Mouse (Mus musculus) skeletal muscle tissue, adult 2 months (tissue): Measurements from ENCODE around the gene Pla2g4d.

Source experiments
- DNase-seq: peaks from one replicate; pipeline ENCODE4 v3.0.0-alpha.2; 2012; ENCODE audit warnings: low read depth, low spot score

Gene Pla2g4d

DNA sequence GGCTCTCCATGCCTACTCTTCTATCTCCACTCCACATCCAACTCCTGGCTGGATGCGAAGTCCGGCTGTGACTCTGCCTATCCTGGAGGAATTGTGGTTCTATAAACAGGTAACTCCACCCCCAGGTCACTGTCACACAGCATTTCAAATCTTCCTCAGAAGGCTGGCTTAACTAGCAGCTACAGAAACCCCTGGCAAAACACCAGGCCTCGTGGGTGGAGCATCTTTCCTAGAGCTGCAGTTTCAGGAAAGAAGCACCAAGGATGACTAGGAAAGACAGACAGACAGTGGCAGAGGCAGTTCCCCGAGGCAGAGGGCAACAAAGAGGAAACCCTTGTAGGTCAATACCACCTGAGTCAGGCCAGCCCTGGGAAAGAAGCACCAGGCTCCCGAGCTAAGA, at the start of gene Pla2g4d:
Gene Pla2g4d, minus strand, starts transcription at position 203 of the 400 bp plus-strand sequence.
- no peak for DNase-seq

DNA sequence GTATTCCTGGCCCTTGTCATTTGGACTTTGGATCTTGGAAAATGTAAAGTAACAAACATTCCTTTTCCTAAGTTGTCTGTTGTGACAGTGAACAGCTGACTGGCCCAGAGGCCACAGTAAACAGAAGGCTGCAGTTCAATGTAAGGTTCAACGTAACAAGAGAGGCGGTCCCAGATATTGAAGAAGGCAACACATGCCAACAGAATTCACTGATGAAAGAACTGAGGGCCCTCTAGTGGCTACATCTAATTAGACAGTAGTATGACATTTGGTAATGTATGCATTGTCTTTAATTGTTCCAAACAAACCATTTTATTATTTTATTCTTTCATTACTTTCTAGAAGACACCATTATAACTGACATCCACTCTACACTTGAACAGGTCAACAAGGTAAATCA, 48.9 kb upstream of the Pla2g4d start:
- DNase-seq: no peak

DNA sequence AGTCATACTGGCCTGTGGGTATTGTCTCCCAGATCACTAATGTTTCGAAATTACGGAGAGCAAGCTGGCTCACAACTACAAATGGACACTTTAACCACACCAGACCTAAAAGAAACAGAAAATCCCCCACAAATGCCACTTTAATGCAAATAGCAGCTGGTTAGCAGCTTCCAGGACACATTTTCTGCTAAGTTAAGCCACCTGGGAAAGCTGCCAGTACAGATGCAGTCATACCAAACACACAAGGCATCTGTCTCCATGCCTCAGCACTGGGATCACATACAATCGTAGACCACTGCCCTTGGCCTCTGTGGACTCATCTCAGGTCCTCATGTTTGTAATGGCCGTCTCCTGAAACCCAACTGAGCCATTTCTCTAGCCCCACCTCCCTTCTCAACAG, 42.6 kb upstream of the Pla2g4d start:
- no peak for DNase-seq

DNA sequence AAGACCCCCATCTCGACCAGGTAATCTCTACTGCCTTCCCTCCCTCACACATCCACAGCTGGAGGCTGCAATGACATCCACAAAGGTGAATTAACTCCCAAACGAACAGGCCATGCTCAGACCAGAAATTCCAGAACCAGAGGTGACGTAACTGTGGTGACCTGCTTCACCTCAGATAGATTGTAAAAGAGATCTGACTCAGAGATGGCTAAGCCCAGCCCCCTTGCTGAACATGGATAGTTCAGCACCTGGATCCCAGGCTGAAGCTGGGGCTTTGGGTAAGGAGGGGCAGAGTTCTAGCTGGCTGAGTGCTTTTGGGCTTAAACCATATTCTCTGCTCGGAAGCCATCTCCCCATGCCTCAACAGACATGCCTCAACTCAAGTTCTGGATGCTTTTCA, 26.1 kb upstream of the Pla2g4d start:
- DNase-seq: no peak

DNA sequence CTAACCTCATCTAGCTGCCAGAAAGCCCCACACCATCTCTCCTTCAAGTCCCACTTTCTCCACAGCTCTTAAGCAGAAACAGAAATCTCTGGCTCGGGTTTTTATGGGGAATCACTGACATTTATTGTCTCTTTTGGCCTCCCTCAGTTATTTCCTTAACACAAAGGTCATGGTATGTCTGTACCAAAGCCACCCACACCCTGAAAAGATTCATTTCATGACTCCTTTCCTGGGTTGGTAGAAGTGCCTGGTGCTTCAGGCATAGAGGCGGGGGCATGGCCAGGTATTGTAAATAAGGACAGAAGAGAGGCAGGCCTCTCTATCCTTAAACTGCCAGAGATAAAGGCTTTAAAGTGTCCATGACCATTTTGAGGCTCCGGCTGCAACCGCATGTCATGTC, 25.5 kb upstream of the Pla2g4d start:
- DNase-seq: no peak

DNA sequence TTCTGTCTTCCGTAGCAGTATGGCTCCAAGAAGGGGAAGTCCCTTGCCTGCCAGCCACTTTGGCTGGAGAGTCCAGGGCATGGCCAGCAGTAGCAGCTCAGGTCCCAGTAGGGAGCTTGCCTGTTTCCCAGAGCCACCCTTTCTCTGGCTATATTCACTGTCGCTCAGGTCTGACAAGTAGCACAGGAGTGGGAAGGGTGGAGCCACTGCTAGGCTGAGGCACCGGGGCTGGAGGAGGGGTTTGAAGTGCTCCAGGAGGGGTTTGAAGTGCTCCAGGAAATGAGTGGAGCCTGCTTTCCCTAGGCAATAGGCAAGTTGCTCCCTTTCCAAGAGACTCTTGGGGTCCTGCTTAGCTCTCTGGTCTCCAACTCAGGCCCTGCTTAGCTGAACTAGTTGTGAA, 25.0 kb upstream of the Pla2g4d start, which contains the start of gene Pla2g4f:
Gene Pla2g4f, minus strand, starts transcription at position 190 of the 400 bp plus-strand sequence.
- DNase-seq: no peak

DNA sequence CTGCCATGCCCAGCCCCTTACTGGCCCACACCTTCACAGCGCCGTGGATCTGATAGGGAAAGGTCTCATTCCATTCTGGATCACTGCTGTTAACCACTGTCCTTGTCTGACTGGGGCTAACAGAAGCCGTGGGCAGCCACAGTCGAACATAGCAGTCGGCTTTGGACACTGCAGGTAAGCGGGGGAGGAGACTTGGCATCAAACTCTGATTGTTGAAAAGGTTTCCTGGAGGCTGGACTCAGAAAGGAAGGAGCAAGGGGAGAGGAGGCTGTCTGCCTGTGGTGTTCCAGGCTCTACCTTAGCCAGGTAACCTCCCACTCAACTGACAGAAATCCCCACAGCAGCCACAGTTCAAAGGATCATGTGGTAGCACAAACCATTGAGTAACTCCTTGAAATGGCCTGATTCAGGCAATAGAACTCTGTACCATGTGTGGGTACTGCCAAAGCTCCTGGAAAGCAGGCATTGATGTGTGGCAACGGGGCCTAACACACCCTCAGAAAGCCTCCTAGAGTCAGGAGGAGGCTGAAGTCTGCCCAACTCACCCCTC, 23.4 kb upstream of the Pla2g4d start:
- no peak for DNase-seq

DNA sequence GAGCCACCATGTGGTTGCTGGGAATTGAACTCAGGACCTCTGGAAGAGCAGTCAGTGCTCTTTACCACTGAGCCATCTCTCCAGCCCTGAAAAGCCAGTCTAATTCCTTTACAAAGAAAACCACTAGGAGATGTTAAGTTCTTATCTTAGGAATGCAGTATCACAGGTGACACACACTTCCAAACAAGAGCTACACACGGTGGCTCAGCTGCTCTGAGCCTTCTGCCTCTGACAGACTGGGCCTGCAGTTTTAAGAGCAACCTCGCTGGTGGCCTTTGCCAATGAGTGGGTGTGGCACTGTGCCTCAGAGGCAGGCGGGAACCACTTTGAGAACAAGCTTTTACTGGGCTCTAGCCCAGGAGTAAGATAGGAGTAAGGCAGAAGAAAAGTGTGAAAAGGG, 15.1 kb upstream of the Pla2g4d start:
- DNase-seq: no peak

DNA sequence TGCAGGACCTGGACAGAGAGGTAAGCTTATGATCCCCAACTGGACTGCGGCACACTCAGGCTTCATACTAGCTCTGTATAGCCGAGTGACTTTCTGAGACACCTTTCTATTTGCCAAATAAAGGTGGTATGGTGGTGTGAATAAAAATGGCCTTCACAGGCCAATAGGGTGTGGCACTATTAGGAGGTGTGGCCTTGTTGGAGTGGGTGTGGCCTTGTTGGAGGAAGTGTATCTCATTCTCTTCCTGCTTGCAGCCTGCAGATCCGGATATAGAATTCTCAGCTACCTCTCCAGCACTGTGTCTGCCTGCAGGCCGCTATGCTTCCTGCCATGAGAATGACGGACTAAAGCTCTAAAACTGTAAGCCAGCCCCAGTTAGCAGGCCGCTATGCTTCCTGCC, 12.1 kb upstream of the Pla2g4d start:
- DNase-seq: no peak

DNA sequence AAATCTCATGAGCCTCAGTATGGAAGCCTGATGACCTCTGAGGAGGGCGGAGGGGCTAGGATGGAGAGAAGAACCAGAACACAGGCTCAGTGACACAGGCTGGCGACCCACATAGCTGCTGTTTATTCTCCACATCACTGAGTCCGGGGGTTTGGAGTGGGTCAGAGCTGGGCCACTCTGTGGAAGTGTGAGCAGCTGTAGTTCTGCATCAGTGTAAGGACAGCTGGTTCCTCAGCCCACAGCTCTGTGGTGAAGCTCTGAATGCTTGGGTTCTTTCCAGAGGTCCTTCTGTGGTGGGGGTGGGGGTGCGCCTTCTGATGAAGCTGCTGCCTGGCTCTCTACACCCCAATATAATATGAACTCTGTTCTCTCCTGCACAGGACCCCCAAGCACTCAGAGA, 10.9 kb upstream of the Pla2g4d start:
- no peak for DNase-seq

DNA sequence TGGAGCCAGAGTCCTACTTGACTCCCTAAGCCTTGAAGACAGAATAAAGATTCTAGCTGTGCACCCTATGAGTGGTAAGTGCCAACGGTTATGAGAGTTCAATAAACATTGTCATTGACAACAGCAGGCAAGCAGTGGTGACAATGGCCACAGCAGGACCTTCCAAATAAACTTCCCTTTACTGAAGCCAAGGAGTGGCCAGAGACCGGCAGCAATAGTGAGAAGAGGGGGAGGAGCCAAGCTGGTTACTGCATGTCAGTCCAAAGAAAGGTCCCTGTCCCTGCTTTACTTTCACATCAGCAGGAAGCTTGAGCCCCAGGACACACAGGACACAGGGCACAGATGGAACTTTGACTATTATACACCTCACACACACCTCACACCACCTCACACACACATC, 7.2 kb upstream of the Pla2g4d start:
- no peak for DNase-seq

DNA sequence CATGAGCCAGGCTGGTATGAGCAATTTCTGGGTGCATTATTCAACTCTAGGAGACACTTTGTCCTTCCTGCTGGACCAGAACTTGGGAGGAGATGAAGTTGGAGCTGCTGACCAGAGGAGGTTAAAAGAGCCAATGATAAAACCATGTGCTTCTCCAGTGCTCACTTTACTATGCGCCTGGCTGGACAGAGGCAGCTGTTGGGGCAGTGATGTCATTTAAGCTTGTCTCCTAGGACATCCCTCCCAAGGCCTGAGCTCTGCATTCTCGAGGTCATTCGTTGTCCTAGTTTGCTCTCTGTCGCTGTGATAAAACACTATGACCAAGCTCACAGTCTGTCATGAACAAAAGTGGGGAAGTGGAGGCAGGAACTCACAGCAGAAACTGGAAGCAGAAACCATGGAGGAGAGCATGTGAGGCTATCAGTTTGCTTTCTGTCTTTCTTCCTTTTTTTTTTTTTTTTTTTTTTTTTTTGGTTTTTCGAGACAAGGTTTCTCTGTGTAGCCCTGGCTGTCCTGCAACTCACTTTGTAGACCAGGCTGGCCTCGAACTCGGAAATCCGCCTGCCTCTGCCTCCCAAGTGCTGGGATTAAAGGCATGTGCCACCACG, 2.6 kb upstream of the Pla2g4d start:
- DNase-seq: no peak

DNA sequence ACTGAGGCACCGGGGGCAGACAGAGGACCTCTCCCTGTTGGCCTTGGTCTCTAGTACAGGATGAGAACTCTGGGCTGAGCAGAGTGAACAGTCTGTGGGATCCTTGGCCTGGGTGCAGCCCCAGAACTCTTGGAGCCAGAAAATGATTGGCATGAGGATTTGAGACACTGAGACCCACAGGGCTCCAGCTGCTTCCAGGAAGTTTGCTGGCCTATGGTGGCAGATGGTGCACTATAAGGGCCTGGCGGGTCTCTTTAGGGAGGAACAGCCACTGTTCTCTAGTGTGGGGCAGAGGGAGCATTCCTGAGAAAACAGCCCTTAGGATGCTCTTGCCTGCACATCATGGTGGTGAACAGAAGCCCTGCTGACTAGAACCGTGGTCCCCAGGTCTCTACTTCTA, 596 bp downstream of the Pla2g4d start:
- no peak for DNase-seq

DNA sequence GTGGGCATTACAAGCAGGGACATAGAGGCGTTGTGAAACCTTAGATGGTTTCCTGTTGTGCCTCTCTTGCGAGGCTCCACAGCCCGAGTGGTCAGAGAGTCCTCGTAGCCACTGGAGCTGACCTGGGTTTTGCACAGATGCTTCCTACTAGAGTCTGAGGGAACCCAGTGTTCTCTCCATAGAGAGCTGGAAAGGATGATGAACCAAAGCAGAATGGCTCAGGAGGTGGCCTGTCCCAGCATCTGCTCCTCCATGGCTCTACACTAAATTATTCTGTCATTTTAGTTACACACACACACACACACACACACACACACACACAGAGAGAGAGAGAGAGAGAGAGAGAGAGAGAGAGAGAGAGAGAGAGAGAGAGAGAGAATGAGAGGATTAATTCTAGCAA, 3.4 kb downstream of the Pla2g4d start:
- DNase-seq: no peak

DNA sequence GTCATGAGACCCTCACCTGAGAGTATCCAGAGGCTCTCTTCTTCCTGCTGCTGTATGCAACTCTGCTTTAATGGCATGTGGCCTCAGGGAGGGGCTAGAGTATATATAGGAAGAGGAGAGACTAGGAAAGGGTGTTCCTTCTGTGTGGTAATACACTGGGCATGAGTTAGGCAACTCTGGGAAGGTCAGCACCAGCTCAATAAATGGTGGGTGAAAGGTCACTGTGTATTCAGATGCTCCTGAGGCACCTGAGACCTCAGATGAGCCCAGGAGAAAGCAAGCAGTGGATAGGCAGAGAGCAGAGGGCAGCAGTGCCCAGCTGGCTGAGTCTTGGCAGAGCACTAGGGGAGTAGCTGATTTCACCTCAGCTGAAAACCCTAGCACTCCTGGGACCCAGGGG, 4.3 kb downstream of the Pla2g4d start:
- DNase-seq: no peak

DNA sequence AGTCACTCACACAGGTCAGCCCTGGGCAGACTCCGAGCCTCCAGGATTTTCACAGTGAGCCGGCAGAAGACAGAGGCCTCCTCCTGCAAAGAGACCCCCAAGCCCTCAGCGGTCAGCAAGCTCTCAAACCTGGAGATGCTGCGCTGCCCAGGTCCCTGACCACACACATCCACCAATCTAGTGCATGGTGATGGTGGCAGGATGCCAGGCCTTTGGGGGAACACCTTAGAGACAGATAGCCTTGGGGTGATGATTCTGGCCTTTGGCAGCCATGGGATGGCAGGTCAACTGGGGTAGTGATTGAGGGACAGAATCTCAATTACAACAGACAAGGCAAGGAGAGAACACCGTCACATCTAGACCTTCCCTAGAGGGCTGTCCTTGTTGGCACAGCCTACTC, 4.9 kb downstream of the Pla2g4d start:
- no peak for DNase-seq

DNA sequence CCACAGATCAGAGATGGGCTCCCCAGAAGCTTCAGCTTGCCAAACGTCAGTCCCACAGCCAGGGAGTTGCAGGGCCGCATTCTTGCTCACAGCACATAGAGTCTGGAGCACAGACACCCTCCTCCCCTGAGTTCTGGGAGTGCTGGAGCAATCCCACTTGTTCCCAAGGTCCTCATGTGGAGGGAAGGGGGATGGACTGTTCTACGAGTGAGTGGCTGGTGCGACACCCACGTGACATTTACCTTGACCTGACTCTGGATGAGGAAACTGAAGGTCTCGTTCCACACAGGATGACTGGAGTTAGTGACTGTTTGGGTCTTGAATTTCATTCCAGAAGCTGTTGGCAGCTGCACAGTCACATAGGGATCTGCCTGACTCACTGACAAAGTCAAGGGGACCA, 5.4 kb downstream of the Pla2g4d start:
- no peak for DNase-seq

DNA sequence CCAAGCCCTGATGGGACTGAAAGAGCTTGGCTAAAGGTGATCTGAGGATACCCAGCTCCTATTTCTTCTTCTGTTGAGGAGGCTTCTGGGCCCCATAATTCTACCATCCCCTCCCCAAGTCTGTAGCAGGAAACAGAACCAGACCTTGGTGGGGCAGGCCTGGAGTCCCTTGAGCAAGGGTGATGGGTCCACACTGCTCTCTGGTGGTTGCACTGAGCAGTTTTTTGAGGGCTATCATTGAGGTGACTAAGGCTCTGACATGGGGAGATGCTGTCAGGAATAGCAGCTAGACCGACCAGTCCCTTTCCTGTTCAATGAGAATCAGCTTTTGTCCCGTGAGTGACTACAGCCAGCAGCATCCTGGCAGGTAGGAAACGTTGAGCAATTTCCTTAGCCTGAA, 7.8 kb downstream of the Pla2g4d start:
- no peak for DNase-seq

DNA sequence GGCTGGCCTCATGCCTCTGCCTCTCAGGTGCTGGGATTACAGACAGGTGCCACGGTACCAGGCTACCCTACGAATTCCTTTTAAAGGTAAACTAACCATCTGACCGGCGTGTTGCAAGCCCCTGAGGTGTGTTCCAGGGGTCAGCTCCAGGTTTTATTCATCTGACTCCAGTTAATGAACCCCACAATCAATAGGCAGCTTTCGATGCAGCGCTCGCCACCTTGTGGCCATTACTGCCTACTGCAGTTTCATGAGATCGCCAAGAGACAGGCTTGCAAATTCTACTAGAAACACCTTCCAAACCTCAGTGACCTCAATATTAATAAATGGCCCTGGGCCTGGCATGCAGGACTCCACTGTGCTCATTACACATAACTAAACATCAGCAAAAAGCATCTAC, 9.0 kb downstream of the Pla2g4d start:
- peak; percentile 20 for DNase-seq

DNA sequence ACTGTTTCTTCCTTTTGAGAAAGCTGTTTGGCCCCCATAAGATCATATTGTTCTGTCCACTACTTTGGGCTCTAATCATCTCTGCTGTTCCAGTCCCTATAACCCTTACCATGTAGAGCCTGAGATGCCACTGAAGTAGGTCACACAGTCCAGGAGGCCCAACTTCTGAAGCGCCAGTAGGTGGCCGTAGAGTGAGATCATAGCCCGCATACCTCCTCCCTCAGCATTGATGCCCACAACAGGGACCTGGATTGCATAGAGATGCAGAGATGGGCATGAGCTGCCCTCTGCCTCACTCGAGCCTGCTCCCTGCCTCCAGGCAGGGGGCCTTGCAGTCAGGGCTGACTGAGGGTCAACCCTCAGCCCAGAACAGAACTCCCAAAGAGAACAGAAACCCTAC, 12.0 kb downstream of the Pla2g4d start:
- no peak for DNase-seq

DNA sequence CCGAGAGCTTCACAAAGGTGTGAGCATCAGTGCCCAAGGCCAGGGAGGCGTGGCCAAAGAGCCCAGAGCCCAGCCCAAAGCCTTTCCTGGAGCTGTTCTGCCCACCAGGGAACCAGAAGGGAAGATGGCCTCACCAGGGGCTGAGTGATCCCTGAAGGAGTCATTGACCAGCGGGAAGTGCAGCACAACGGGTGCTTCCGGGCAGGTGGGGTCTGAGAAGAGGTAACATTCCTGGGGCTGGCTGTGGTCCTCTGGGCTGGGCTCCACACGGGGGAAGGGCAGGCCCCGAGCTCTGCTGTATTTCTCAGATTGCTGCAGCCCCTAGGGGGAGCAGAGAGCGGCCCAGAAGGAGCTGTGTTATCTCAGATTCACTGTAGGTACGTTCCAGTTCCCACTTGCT, 20.4 kb downstream of the Pla2g4d start:
- DNase-seq: no peak

DNA sequence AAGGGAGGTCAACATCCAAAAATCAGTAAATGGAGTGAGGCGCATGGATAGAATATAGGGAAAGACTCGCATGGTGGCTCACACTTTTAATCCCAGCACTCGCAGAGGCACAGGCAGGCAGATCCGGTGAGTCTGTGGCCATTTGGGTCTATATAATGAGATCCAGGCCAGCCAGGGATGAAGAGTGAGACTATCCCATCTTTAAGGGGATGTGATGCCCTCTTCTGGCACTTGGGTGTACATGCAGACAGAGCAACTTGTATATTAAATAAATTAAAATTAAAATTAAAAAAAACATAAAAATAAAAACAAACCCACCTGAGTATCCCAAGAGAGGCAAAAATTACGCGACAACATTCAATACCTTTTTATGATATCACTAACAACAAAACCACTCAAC, 23.5 kb downstream of the Pla2g4d start:
- DNase-seq: no peak

DNA sequence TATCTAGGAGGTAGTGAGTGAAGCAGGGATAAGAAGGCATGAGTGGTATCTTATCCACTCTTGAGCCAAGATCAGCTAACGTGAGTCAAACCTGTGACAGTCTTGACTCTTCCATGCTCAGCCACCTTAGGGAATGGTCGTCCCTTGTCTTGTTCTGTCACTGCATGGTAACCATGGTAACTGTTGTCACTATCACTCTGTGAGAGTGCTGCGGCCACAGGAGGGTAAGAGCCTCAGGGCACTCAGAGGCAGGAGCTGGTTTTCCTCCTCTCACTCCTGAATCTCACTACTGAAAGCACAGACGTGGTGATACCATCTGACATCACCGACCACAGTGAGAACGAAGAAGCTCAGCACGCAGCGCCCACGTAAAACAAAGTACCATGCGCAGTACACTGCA, 24.1 kb downstream of the Pla2g4d start:
- DNase-seq: no peak

DNA sequence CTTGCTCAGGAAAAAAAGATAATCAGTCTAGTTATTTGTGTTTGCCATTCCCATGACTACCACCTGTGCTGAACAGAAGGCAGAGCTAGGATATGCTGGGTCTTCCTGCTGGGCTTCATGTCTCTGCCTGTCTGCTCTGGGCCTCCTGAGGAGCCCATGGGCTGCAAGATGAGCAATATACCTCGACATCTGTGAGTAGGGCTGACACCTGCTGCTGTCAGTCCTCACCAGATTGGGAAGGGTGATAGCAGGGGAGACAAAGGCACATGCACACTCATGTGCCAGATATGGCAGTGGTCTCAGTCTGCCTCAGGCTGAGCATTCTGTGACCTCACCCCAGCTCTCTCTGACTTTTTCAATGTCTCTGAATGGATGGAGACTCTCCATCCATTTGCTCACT, 26.1 kb downstream of the Pla2g4d start:
- no peak for DNase-seq
